Mouse (Mus musculus) intestine, embryonic 14.5 days (tissue): ENCODE data around the gene Klhl1. TPM values are rescaled to one million over a fixed set of nuclear protein-coding genes. Genes with fewer than 3 reads are reported as not detected.
A peak's percentile ranks its signal among the peaks of the same experiment; 100 is the strongest.

ENCODE experiments used
- ATAC-seq: fragments of 200-750 bp; cut with Nextera tagmentation; replicated peaks from 2 replicates; pipeline ENCODE4 v1.8.0; 2017; ENCODE audit warnings: low read depth, moderate number of reproducible peaks, moderate TSS enrichment, moderate library complexity; ENCODE audit not compliant: low FRiP score, low TSS enrichment
- DNase-seq: peaks from one replicate; pipeline ENCODE4 v3.0.0-alpha.2; 2018; ENCODE audit warnings: low spot score
- H3K27ac ChIP-seq: fragments of 300-500 bp; sonication (generic); 2 replicates; pipeline ENCODE4 v1.5.1; 2014; ENCODE audit warnings: low read depth, mild to moderate bottlenecking, control low read depth
- H3K27me3 ChIP-seq: fragments of 300-500 bp; sonication (generic); replicated peaks from 2 replicates; pipeline ENCODE4 v1.6.1; 2014; ENCODE audit warnings: low read length, control low read depth; ENCODE audit not compliant: control insufficient read depth, insufficient read depth
- H3K36me3 ChIP-seq: fragments of 300-500 bp; sonication (generic); 2 replicates; pipeline ENCODE4 v1.6.1; 2014; ENCODE audit warnings: low read length, control low read depth; ENCODE audit not compliant: control insufficient read depth, insufficient read depth
- H3K4me1 ChIP-seq: fragments of 300-500 bp; sonication (generic); replicated peaks from 2 replicates; pipeline ENCODE4 v1.6.1; 2014; ENCODE audit warnings: low read length, control low read depth, mixed read lengths; ENCODE audit not compliant: control insufficient read depth, insufficient read depth
- H3K4me2 ChIP-seq: fragments of 300-500 bp; sonication (generic); 2 replicates; pipeline ENCODE4 v1.6.1; 2014; ENCODE audit warnings: low read length
- H3K4me3 ChIP-seq: fragments of 300-500 bp; sonication (generic); 2 replicates; pipeline ENCODE4 v1.5.1; 2014; ENCODE audit warnings: low read depth, low read length, control low read depth, mixed read lengths
- H3K9ac ChIP-seq: fragments of 300-500 bp; sonication (generic); 2 replicates; pipeline ENCODE4 v1.6.1; 2014; ENCODE audit warnings: mild to moderate bottlenecking, low read length
- H3K9me3 ChIP-seq: fragments of 300-500 bp; sonication (generic); 2 replicates; pipeline ENCODE4 v1.6.1; 2016; ENCODE audit warnings: low read length, control low read depth; ENCODE audit not compliant: control insufficient read depth
- WGBS: fragments of 180-500 bp; shearing (Covaris S2); extraction: QIAGEN DNeasy Blood & Tissue Kit; methylation state at CpG from one replicate; pipeline ENCODE4 v1.1.7; 2014; 5-methylcytosine and 5-hydroxymethylcytosine counted together
- polyA plus RNA-seq: library from polyadenylated mRNA; unstranded; fragments of >200 nt; fragmentation: Nextera tagmentation; extraction: Ambion mirVana; gene quantifications from 2 replicates; pipeline ENCODE4 v1.2.1, GENCODE M21; 2014

The Klhl1 gene
- 0.74 and 1.1 TPM in 2 replicates for polyA plus RNA-seq

DNA sequence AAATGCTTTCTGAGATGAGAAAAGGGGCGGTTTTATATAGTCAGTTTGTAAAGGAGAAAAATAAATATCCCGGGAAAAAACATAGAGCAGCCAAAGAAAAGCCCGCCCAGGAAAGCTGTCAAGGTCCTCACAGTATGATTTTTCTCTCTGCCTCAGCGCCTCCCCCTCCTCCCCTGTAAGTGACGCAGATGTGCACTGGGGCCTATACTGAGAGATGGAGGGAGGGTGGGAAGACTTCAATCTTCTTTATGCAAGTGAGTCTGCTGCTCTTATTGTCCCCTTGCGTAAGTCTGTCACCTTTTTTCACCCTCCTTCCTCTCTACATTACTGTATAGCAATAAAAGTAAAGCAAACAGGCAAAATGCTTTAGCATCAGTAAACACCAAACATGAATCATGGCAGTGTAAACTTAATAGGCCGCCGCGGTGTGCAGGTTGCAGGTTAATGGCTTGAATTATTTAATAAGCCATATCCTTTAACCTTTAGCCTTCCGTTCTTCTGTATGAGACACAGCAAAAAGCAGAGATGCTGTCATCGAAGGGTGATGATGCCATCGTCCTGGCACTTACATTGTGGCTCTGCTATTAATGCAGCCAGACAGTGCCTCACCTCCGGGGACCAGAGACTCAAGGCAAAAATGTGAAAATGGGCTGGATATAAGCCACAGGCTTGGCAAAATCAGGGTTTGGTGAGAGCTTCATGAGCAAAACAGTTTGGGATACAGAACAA is at the start of gene Klhl1:
TSS of gene Klhl1 (minus strand) at position 149 of the 729 bp plus-strand sequence.
- DNase-seq (no peak), ATAC-seq (no peak)
- Histone ChIP-seq H3K27ac (no peak within 1 kb of the TSS), H3K4me2 (peak within 1 kb of the TSS; percentile 65), H3K4me1 (0 out of 2 replicates have a peak, but pooled peaks cover 4% of the 10 kb centered on the region), H3K9ac (no peak within 1 kb of the TSS), H3K36me3 (no peaks in the 10 kb centered on the region), H3K9me3 (no peaks in the 10 kb centered on the region), H3K27me3 (peaks cover 29% of the 10 kb centered on the region), H3K4me3 (peak within 1 kb of the TSS; percentile 33)
- 52% methylated on average over 13 of the region's 13 CpGs for WGBS

DNA sequence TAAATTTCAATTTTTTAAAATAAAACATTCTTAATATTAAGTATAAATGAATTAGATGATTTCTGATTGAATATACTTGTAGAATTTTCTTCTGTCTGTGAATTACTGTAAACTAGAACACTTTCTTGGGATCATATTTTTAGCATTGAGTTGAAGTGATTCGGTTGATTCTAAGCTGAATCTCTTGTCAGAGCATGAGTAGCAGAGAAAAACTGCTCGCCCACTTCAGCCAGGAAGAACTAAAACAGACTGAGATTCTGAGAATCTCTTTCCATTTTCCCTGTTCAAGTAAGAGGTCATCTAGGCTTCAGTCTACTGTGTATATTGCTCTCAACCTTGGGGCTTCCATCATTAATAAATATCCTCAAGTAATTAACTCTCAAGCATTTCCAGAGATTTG is 34.8 kb upstream of the Klhl1 start:
- no peak for ATAC-seq
- WGBS = 90% methylated on average over 2 of the region's 2 CpGs
- no peak overlapping the region for H3K9ac ChIP-seq

DNA sequence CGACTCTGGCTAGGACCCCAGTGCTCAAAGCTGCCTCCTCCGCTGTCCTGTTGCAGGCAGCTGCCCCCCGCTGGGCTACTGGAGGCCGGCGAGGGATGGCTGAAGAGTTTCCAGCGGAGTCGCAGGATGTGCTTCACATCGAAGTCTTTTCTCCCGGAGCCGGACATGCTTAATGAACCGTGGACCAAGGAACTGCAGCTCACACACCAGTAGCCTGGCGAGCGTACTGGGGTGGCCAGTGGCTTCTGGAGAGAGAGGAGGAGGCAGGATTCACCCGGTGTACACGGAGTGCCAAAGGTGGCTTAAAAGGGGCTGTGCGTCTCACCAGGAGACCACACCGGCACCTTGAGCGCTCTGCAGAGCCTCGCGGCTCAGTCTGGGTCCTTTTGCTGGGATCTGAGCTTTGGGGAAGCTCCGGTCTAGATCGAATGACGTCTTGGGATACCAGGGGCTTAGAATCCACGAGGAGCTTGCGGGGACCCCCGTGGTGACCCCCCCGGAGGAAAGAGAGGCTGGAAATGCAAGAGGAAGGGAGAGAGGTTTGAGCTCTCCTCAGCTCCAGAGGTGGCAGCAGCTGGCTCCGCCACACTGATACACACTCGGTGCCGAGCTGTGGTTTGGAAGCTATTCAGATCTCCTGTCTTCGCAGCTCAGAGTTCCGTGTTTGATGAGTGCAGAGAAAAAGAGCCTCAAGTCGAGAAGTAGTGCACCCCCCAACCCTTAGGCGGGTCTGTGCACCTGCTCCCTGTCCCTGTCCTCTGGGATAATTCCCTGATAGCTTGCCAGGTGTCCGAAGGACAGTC is 550 bp downstream of the Klhl1 start:
- 2% methylated on average over 35 of the region's 35 CpGs for WGBS
- DNase-seq (peak; percentile 60), ATAC-seq (peak; percentile 71)
- Histone ChIP-seq H3K36me3 (no peaks in the 10 kb centered on the region), H3K27me3 (peaks cover 29% of the 10 kb centered on the region), H3K4me3 (peak overlapping the region; percentile 33), H3K27ac (no peak overlapping the region), H3K9ac (no peak overlapping the region), H3K9me3 (no peaks in the 10 kb centered on the region), H3K4me1 (0 out of 2 replicates have a peak, but pooled peaks cover 4% of the 10 kb centered on the region), H3K4me2 (peak overlapping the region; percentile 65)

More for the DNA sequence above, 34.8 kb upstream of the Klhl1 start:
- H3K4me2 ChIP-seq = no peak overlapping the region
- DNase-seq = no peak
- H3K9me3 ChIP-seq = no peaks in the 10 kb centered on the region
- H3K27ac ChIP-seq = no peak overlapping the region
- no peaks in the 10 kb centered on the region for H3K27me3 ChIP-seq
- H3K4me3 ChIP-seq = no peak overlapping the region
- no peaks in the 10 kb centered on the region for H3K36me3 ChIP-seq
- no peaks in the 10 kb centered on the region for H3K4me1 ChIP-seq

DNA sequence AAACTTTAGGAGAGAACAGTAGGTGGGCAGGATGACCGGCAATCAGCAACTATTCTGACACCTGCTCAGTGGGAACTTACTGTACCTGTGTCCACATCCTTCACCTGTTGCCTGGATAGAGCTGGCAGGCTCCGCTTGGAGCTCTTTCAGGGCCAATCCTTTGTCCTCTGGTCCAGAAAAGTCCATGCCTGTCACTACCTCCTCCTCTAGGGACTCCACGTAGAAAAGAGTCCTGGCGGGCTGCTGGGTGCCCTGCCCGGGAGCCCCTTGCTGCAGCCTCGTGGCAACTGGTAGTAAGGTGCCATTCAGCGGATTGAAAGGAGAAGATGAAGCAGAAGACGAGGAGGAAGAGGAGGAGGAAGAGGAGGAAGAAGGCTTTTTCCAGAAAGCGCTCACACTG is 1.2 kb downstream of the Klhl1 start:
- no peak overlapping the region for H3K27ac ChIP-seq
- no peaks in the 10 kb centered on the region for H3K36me3 ChIP-seq
- H3K9ac ChIP-seq = no peak overlapping the region
- 11% methylated on average over 9 of the region's 9 CpGs for WGBS
- DNase-seq (no peak), ATAC-seq (0 out of 2 replicates have a peak, but pooled peaks have one; percentile 36)
- 0 out of 2 replicates have a peak, but pooled peaks cover 4% of the 10 kb centered on the region for H3K4me1 ChIP-seq
- H3K4me3 ChIP-seq = peak overlapping the region; percentile 33
- H3K4me2 ChIP-seq = peak overlapping the region; percentile 65
- H3K27me3 ChIP-seq = peaks cover 29% of the 10 kb centered on the region
- H3K9me3 ChIP-seq = no peaks in the 10 kb centered on the region

GRCm38 (mm10) chr14:96499936-96500335 is 19.0 kb downstream of the Klhl1 start:
- no peaks in the 10 kb centered on the region for H3K9me3 ChIP-seq
- no peak overlapping the region for H3K9ac ChIP-seq
- no peaks in the 10 kb centered on the region for H3K27me3 ChIP-seq
- no peaks in the 10 kb centered on the region for H3K4me1 ChIP-seq
- no peak overlapping the region for H3K27ac ChIP-seq
- no peaks in the 10 kb centered on the region for H3K36me3 ChIP-seq
- H3K4me2 ChIP-seq = no peak overlapping the region
- no peak for ATAC-seq
- WGBS = 89% methylated on average over 2 of the region's 2 CpGs
- DNase-seq = no peak
- no peak overlapping the region for H3K4me3 ChIP-seq

- Histone ChIP-seq H3K9me3 (no peaks in the 10 kb centered on the region), H3K27me3 (no peaks in the 10 kb centered on the region), H3K4me3 (no peak overlapping the region), H3K27ac (no peak overlapping the region), H3K4me1 (no peaks in the 10 kb centered on the region), H3K4me2 (no peak overlapping the region), H3K9ac (no peak overlapping the region), H3K36me3 (no peaks in the 10 kb centered on the region)
- ATAC-seq (no peak), DNase-seq (no peak)
- 92% methylated on average over 2 of the region's 2 CpGs for WGBS
Observed at GRCm38 (mm10) chr14:96471812-96472211, 47.1 kb downstream of the Klhl1 start.

- no peak for DNase-seq
- no peak overlapping the region for H3K27ac ChIP-seq
- no peaks in the 10 kb centered on the region for H3K9me3 ChIP-seq
- no peak for ATAC-seq
- H3K9ac ChIP-seq = no peak overlapping the region
- no peaks in the 10 kb centered on the region for H3K36me3 ChIP-seq
- no peak overlapping the region for H3K4me3 ChIP-seq
- no peak overlapping the region for H3K4me2 ChIP-seq
- no peaks in the 10 kb centered on the region for H3K27me3 ChIP-seq
- no peaks in the 10 kb centered on the region for H3K4me1 ChIP-seq
Observed at GRCm38 (mm10) chr14:96471336-96471735, 47.6 kb downstream of the Klhl1 start.

GRCm38 (mm10) chr14:96461756-96462155 is 57.1 kb downstream of the Klhl1 start:
- Histone ChIP-seq H3K4me3 (no peak overlapping the region), H3K9me3 (no peaks in the 10 kb centered on the region), H3K4me2 (no peak overlapping the region), H3K27ac (no peak overlapping the region), H3K27me3 (no peaks in the 10 kb centered on the region), H3K36me3 (no peaks in the 10 kb centered on the region), H3K4me1 (no peaks in the 10 kb centered on the region), H3K9ac (no peak overlapping the region)
- DNase-seq (no peak), ATAC-seq (no peak)
- WGBS = 76% methylated on average over 2 of the region's 2 CpGs
